Mouse (Mus musculus): ENCODE measurements around the gene Rgs10.

- no peak for TF ChIP-seq EP300 (IDR thresholded peaks at IDR 0.05; ENCODE audit: low read depth)
- TF ChIP-seq CTCF (IDR thresholded peaks at IDR 0.05; ENCODE audit: low read depth) = no peak
Measured at GRCm38 (mm10) chr7:128381001-128381400, 37.6 kb downstream of the Rgs10 start.

Measured in heart, postnatal 0 days (tissue).